Mouse (Mus musculus): ENCODE results near the gene Tmem189. TPM values are rescaled to one million over a fixed set of nuclear protein-coding genes. Genes with fewer than 3 reads are reported as not detected.

The Tmem189 gene
- polyA plus RNA-seq, 1 experiment from 2014 or later: 58.8 TPM

DNA sequence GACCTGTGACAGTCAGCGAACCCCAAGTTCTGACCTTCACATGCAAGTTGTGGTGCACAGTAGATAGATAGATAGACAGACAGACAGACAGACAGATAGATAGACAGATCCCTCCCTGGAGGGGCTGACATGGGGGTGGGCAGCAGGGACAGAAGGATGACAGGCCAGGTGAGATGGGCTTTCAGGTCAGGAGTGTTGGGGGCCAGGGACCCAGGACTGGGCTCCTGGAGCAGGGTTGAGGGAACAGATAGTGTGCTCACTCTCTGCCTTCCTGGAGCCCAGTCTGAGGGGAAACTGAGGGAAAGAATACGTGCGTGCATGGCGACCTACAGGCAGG, 2.4 kb downstream of the Tmem189 start:
- 91% methylated on average over 4 of the region's 4 CpGs for WGBS

DNA sequence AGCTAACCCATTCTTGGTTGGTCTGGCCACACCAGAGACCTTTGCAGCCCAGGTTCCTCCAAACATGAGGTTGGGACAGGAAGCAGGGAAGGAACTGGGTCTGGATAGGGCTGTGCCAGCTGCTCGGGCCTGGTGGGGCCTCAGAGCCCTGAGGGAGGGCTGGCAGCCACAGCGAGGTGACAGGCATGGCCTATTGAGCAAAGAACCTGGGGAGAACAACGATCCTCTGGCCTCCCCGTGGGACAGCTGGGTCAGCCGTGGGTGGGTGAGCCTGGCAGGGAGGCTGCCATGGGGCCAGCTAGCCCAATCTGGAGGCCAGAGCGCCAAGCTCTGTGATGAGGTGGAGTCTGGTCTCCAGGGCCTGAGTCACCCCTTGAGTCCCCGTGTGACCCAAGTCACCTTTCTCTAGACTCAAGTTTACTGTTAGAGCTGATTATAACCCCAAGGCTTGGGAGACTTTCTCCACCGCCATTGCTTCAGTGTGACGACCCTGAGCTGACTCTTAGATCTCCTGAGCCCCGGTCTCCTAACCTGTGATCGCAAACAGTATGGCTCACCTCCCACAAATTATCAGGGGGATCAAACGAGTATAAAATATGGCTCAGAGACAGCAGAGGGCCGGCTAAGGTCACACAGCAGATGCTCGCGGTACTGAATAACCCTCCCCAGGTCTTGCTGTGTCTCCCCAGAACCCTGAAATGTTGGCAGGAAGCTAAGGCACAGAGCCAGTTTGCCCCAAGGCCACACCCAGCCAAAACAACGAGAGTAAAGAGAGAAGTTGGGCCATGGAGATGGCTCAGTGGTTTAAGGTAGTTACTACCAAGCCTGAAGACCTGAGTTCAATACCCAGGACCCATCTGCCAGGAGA, 3.0 kb downstream of the Tmem189 start:
- 0 out of 2 replicates have a peak, but pooled peaks cover 3% of the 10 kb centered on the region for H3K27me3 ChIP-seq (ENCODE audit: insufficient read depth, low read length)
- no peak overlapping the region for H3K27ac ChIP-seq (ENCODE audit: low read length)
- H3K9ac ChIP-seq (replicated peaks; ENCODE audit: low read length): no peak overlapping the region
- no peak overlapping the region for H3K4me2 ChIP-seq (replicated peaks; ENCODE audit: low read depth, low read length)
- peaks cover 19% of the 10 kb centered on the region for H3K4me1 ChIP-seq (ENCODE audit: insufficient read depth, low read length)
- ATAC-seq (ENCODE audit: low FRiP score, low TSS enrichment): no peak
- no peak overlapping the region for H3K4me3 ChIP-seq (ENCODE audit: low read length)
- WGBS: 60% methylated on average over 16 of the region's 16 CpGs
- no peaks in the 10 kb centered on the region for H3K9me3 ChIP-seq (ENCODE audit: low read length)
- H3K36me3 ChIP-seq (ENCODE audit: insufficient read depth, low read length): no peaks in the 10 kb centered on the region

More for the DNA sequence above, 2.4 kb downstream of the Tmem189 start:
- H3K4me1 ChIP-seq (ENCODE audit: insufficient read depth, low read length): peaks cover 19% of the 10 kb centered on the region
- no peak overlapping the region for H3K9ac ChIP-seq (replicated peaks; ENCODE audit: low read length)
- H3K4me2 ChIP-seq (replicated peaks; ENCODE audit: low read depth, low read length): no peak overlapping the region
- ATAC-seq (ENCODE audit: low FRiP score, low TSS enrichment): no peak
- no peaks in the 10 kb centered on the region for H3K36me3 ChIP-seq (ENCODE audit: insufficient read depth, low read length)
- 0 out of 2 replicates have a peak, but pooled peaks cover 3% of the 10 kb centered on the region for H3K27me3 ChIP-seq (ENCODE audit: insufficient read depth, low read length)
- H3K4me3 ChIP-seq (ENCODE audit: low read length): no peak overlapping the region
- H3K9me3 ChIP-seq (ENCODE audit: low read length): no peaks in the 10 kb centered on the region
- H3K27ac ChIP-seq (ENCODE audit: low read length): no peak overlapping the region

DNA sequence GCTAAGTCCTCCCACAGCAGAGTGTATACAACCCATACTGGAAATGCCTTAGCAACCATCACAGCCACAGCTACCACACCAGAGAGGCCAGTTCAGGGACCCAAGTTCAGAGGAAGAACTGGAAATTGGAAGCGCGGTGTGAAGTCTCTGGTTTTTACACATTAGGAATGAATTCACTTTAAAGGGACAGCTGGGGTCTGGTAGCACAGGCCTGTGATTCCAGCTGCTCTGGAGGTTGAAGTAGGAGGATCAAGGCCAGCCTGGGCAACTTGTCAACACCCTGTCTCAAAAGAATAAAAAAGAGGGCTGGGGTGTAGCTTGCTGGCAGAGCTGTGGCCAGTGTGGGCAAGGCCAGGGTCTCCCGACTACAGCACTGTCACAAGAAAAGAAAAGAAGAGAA, 3.8 kb downstream of the Tmem189 start:
- Histone ChIP-seq H3K4me3 (ENCODE audit: low read length) (no peak overlapping the region), H3K4me2 (replicated peaks; ENCODE audit: low read depth, low read length) (no peak overlapping the region), H3K9ac (replicated peaks; ENCODE audit: low read length) (no peak overlapping the region), H3K9me3 (ENCODE audit: low read length) (no peaks in the 10 kb centered on the region), H3K27me3 (ENCODE audit: insufficient read depth, low read length) (0 out of 2 replicates have a peak, but pooled peaks cover 3% of the 10 kb centered on the region), H3K4me1 (ENCODE audit: insufficient read depth, low read length) (peaks cover 12% of the 10 kb centered on the region), H3K27ac (ENCODE audit: low read length) (no peak overlapping the region), H3K36me3 (ENCODE audit: insufficient read depth, low read length) (no peaks in the 10 kb centered on the region)
- ATAC-seq (ENCODE audit: low FRiP score, low TSS enrichment): no peak
- 80% methylated on average over 3 of the region's 3 CpGs for WGBS

DNA sequence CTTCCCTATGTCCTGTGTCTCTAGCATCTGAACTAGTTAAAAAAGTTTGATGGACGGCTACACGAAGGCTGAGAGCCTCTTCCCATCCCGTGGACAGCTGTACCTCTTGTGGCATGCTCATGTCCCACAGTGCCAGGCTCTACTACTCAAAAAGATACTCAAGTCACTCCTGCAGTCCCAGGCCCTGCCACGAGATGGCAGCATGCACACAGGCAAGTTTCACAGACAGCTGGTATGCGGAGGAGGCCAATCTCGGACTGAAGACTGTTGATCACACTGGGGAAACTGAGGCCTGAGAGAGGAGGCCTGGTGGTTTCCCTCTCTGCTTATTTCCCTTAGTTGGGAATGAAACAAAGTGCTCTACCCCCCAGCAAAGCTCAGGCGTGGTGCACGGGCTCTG, 4.5 kb downstream of the Tmem189 start:
- ATAC-seq (ENCODE audit: low FRiP score, low TSS enrichment): no peak
- Histone ChIP-seq H3K9me3 (ENCODE audit: low read length) (no peaks in the 10 kb centered on the region), H3K36me3 (ENCODE audit: insufficient read depth, low read length) (no peaks in the 10 kb centered on the region), H3K27me3 (ENCODE audit: insufficient read depth, low read length) (0 out of 2 replicates have a peak, but pooled peaks cover 3% of the 10 kb centered on the region), H3K4me3 (ENCODE audit: low read length) (no peak overlapping the region), H3K4me2 (replicated peaks; ENCODE audit: low read depth, low read length) (no peak overlapping the region), H3K9ac (replicated peaks; ENCODE audit: low read length) (no peak overlapping the region), H3K4me1 (ENCODE audit: insufficient read depth, low read length) (peaks cover 6% of the 10 kb centered on the region), H3K27ac (ENCODE audit: low read length) (no peak overlapping the region)
- 7% methylated on average over 8 of the region's 8 CpGs for WGBS

DNA sequence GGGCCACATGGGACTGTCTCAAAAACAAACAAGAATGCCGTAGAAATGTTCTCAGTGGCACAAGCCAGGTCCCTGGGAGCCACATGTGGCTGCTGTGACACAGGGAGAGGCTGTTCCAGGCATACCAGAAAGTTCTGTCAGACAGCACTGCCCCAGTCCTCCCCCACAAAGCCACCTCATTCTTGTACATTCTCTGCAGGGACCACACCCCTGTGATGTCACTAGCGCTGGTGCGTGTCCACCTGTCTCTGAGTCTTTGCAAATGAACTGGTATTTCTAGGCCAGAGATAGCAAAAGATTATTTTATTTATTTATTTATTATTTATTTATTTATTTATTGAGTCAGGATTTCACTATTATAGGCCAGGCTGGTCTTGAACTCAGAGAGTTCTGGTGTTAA, 5.9 kb downstream of the Tmem189 start:
- ATAC-seq (ENCODE audit: low FRiP score, low TSS enrichment): no peak
- Histone ChIP-seq H3K27me3 (ENCODE audit: insufficient read depth, low read length) (0 out of 2 replicates have a peak, but pooled peaks cover 3% of the 10 kb centered on the region), H3K4me3 (ENCODE audit: low read length) (no peak overlapping the region), H3K27ac (ENCODE audit: low read length) (no peak overlapping the region), H3K4me2 (replicated peaks; ENCODE audit: low read depth, low read length) (no peak overlapping the region), H3K4me1 (ENCODE audit: insufficient read depth, low read length) (peaks cover 3% of the 10 kb centered on the region; the same call in 1 of the 2 replicates), H3K9me3 (ENCODE audit: low read length) (no peaks in the 10 kb centered on the region), H3K9ac (replicated peaks; ENCODE audit: low read length) (no peak overlapping the region), H3K36me3 (ENCODE audit: insufficient read depth, low read length) (no peaks in the 10 kb centered on the region)
- 71% methylated on average over 3 of the region's 3 CpGs for WGBS

DNA sequence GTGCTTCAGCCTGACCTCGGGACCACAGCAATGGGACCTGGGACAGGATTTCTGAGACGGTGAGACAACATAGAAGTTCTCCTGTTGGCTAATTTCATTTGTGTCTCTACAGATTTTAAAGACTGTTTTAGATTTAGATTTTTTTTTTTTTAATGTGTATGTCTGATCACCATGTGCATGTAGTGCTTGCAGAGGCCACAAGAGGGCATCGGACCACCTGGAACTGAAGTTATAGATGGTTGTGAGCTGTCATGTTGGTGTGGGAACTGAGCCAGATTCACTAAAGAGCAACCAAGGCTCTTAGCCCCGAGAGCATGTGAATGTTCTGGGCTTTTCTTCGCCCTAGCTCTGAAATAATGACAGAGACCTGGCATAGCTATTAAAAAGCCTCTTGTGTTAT, 9.0 kb downstream of the Tmem189 start:
- ATAC-seq (ENCODE audit: low FRiP score, low TSS enrichment): no peak
- Histone ChIP-seq H3K9ac (replicated peaks; ENCODE audit: low read length) (no peak overlapping the region), H3K4me3 (ENCODE audit: low read length) (no peak overlapping the region), H3K9me3 (ENCODE audit: low read length) (no peaks in the 10 kb centered on the region), H3K4me2 (replicated peaks; ENCODE audit: low read depth, low read length) (no peak overlapping the region), H3K4me1 (ENCODE audit: insufficient read depth, low read length) (no peaks in the 10 kb centered on the region), H3K36me3 (ENCODE audit: insufficient read depth, low read length) (no peaks in the 10 kb centered on the region), H3K27me3 (ENCODE audit: insufficient read depth, low read length) (0 out of 2 replicates have a peak, but pooled peaks cover 2% of the 10 kb centered on the region), H3K27ac (ENCODE audit: low read length) (no peak overlapping the region)
- 53% methylated on average over 5 of the region's 5 CpGs for WGBS

DNA sequence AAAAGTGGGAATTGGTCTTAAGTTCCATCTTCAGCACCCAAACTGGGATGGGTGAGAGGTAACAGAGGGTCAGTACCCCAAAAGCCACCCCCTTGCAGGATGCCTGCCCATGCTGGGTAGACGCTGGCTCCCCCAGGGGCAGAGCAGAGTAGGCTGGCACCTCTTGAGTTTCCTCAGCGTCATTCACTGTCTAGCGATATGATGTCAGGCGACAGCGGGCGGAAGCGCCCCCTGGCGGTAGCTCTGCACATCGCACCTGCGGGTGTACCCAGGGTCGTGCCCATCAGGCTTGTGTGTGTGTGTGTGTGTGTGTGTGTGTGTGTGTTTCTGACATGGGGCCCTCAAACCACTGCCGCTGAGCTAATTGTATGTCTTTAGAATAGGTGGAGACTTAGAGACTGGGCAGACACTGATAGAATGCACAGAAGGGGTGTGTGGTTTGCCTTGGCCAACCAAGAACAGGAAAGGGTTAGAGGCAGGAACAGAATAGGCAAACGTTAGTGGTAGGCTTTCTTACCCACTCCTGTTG, 9.7 kb downstream of the Tmem189 start:
- Histone ChIP-seq H3K9ac (replicated peaks; ENCODE audit: low read length) (no peak overlapping the region), H3K4me3 (ENCODE audit: low read length) (no peak overlapping the region), H3K36me3 (ENCODE audit: insufficient read depth, low read length) (no peaks in the 10 kb centered on the region), H3K4me2 (replicated peaks; ENCODE audit: low read depth, low read length) (no peak overlapping the region), H3K27ac (ENCODE audit: low read length) (no peak overlapping the region), H3K9me3 (ENCODE audit: low read length) (no peaks in the 10 kb centered on the region), H3K4me1 (ENCODE audit: insufficient read depth, low read length) (no peaks in the 10 kb centered on the region), H3K27me3 (ENCODE audit: insufficient read depth, low read length) (no peaks in the 10 kb centered on the region)
- under 1% methylated on average over 13 of the region's 13 CpGs for WGBS
- ATAC-seq (ENCODE audit: low FRiP score, low TSS enrichment): peak; percentile 79

DNA sequence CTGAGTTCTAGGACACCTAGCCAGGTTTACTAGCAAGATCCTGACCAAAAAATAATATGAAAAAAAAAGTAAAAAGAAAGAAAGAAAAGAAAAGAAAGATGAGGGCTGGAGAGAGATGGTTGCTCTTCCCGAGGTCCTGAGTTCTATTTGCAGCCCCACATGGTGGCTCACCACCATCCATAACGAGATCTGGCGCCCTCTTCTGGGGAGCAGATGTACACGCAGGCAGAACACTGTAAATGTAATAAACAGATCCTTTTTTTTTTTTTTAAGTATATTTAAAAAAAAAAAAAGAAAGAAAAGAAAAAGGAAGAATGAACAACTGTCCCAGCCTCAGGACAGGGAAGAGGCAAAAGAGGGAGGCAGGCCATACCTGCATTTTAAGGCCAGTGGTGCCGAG, 11.0 kb downstream of the Tmem189 start:
- WGBS: 49% methylated on average over 5 of the region's 5 CpGs
- ATAC-seq (ENCODE audit: low FRiP score, low TSS enrichment): no peak
- no peak overlapping the region for H3K4me3 ChIP-seq (ENCODE audit: low read length)
- H3K4me2 ChIP-seq (replicated peaks; ENCODE audit: low read depth, low read length): no peak overlapping the region
- no peak overlapping the region for H3K27ac ChIP-seq (ENCODE audit: low read length)
- H3K9me3 ChIP-seq (ENCODE audit: low read length): no peaks in the 10 kb centered on the region
- no peaks in the 10 kb centered on the region for H3K27me3 ChIP-seq (ENCODE audit: insufficient read depth, low read length)
- H3K4me1 ChIP-seq (ENCODE audit: insufficient read depth, low read length): no peaks in the 10 kb centered on the region
- no peak overlapping the region for H3K9ac ChIP-seq (replicated peaks; ENCODE audit: low read length)
- H3K36me3 ChIP-seq (ENCODE audit: insufficient read depth, low read length): no peaks in the 10 kb centered on the region

DNA sequence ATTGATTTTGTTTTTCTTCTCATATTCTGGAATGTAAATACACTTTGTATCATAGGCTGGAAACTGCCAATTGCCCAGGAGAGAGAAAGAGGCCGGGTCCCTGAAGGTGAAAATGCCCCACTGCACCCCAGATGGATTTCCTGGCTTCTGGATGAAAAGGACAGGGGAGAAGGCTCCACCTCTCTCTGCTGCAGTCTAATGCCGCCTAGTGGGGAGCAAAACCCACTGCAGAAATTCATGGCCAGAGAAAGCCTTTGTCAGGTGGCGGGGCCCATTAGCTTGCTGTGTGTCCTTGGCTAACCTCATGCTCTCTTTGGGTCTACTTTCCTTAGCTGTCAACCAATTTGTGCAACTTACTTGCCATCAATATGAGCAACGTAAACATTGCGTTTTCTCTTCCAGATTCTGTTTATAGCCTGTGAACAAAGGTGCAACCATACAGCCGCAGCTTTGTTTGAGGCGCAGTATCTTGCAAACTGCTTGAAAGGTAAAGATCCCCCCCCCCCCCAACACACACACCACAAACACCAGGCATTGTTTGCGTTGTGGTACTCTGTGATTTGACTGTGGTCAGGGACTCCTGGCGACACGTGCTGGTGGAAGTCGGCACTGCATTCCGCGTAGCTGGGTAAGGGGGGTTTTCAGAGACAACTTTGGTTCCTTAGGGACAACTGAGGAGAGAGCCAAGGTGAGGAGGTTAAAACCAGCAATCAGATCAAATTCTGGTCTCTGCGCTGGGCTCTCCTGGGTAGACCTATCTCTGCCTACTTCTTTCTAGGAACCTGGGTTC, 14.3 kb downstream of the Tmem189 start:
- Histone ChIP-seq H3K27me3 (ENCODE audit: insufficient read depth, low read length) (no peaks in the 10 kb centered on the region), H3K36me3 (ENCODE audit: insufficient read depth, low read length) (no peaks in the 10 kb centered on the region), H3K9me3 (ENCODE audit: low read length) (no peaks in the 10 kb centered on the region), H3K4me3 (ENCODE audit: low read length) (no peak overlapping the region), H3K9ac (replicated peaks; ENCODE audit: low read length) (no peak overlapping the region), H3K4me2 (replicated peaks; ENCODE audit: low read depth, low read length) (no peak overlapping the region), H3K4me1 (ENCODE audit: insufficient read depth, low read length) (0 out of 2 replicates have a peak, but pooled peaks cover 5% of the 10 kb centered on the region), H3K27ac (ENCODE audit: low read length) (no peak overlapping the region)
- ATAC-seq (ENCODE audit: low FRiP score, low TSS enrichment): no peak
- 43% methylated on average over 14 of the region's 14 CpGs for WGBS

Data from kidney, embryonic 16.5 days (tissue).